Mouse (Mus musculus) frontal cortex, postnatal 36 days (tissue): ENCODE results near the gene B230217C12Rik.
A peak's percentile ranks its signal among the peaks of the same experiment; 100 is the strongest.
"Not testable (repeated sequence)": the region's sequence is repeated elsewhere in the genome, so short reads cannot be mapped to it uniquely, and the experiment has no call there.

Experiments
- DNase-seq, 2 experiments: peaks; one replicate each; pipeline ENCODE4 v3.0.0; 2022; ENCODE audit warnings: low spot score in 2 of 2

The B230217C12Rik gene

DNA sequence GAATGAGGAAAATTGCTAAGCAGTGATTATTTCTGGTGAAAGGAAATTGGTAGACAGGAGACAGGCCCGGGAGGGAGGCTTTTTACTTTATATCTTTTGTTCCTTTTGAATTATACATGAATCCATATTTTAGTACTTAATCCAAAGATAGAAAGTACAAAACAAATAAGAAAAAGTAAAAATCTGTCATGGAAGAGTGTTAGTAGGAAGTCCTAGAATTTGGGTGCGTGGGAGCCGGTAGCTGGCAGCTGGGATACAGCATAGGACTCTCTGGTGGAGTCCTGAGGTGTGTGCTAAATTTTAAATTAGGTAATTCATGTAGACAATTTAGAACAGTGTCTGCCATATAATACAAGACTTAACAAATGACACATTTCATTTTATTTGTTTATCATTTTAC, 27.0 kb downstream of the B230217C12Rik start:
- peak; percentile 26 to 72 for DNase-seq

GRCm38 (mm10) chr11:97872378-97872777, 31.8 kb downstream of the B230217C12Rik start:
- not testable (repeated sequence) for DNase-seq

DNA sequence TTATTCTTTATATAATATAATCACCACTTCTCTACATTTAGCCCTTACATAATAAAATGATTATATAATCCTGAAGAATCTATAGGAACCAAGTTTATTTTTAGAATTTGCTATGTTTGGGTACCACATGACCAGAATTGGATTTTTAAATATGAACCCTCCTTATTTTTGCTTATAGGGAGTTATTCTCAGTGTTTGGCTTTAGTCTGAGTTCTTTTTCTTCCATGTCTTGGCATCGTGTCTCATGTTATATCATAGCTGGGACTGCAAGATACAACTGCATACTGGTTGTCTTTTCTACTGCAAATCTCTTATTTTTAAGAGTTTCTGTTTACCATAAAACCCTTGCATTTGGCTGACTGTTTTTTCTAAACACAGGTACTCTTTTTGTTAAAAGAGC, 33.8 kb downstream of the B230217C12Rik start:
- DNase-seq, result peak in 1 of 2 experiments; percentile 28

DNA sequence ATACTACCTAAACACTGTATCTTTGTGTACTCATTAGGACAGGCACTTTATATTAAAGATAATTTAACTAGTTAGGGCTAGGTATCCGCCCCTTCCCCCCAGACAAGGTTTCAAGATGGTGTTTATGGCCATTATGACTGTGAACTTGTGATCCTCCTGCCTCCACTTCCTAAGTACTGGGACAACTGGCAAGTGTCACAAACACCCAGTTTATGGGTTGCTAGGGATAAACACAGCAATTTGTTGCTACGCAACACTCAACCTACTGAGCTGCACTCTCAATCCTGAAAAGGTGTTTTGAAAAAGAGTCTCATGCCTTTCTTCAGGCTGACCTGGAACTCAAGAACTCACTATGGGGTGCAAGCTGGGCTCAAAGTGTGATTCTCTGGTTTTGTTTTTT, 36.8 kb downstream of the B230217C12Rik start:
- DNase-seq, result no peak

GRCm38 (mm10) chr11:97880362-97880761, 39.8 kb downstream of the B230217C12Rik start:
- DNase-seq, result no peak

DNA sequence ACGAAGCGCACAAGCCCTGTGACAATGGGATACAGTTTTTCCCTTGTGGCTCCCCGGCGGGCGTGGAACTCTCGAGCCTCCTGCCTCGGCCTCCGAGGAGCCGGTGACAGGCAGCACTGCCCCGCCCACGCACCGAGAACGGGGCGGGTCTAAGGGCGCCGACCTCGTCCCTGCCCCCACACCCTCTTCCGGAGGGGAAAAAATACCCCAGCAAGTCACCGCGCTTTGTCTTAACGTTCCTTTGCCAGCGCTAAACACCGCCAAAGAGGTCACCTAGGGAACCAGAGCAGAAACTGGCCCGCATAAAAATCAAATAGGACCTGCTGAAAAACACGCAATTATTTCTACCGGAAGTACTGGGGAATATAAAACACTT, 43.0 kb downstream of the B230217C12Rik start:
- peak; percentile 59 to 60 for DNase-seq

- DNase-seq, result peak; percentile 93 to 97
Measured at GRCm38 (mm10) chr11:97883918-97884600, 43.5 kb downstream of the B230217C12Rik start, which contains the start of gene Fbxo47. TSS of gene Fbxo47 (minus strand) at chr11:97884154.

DNA sequence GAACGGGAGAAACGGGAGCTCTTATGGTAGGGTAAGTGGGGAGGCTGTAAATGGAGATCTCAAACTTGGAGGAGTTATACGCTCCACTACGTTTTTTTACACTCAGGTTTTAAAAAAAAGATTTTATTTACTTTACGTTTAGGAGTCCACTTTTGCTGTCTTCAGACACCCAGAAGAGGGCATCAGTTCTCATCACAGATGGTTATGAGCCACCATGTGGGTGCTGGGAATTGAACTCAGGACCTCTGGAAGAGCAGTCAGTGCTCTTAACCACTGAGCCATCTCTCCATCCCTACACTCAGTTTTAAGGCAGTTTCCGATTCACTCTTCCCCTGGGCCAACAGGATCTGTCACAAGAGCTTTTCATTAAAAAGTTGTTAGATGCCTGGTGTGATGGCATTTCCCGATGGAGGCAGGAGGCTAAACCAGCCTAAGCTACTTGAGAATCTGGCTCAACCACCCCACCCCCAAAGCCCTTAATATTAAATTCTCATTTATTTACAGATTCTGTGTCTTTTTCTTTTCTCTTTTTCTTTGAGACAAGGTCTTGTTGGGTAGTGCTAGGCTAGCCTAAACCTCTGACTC, 44.1 kb downstream of the B230217C12Rik start:
- no peak for DNase-seq

- DNase-seq, result no peak
Measured at GRCm38 (mm10) chr11:97885296-97885915, 44.8 kb downstream of the B230217C12Rik start.

DNA sequence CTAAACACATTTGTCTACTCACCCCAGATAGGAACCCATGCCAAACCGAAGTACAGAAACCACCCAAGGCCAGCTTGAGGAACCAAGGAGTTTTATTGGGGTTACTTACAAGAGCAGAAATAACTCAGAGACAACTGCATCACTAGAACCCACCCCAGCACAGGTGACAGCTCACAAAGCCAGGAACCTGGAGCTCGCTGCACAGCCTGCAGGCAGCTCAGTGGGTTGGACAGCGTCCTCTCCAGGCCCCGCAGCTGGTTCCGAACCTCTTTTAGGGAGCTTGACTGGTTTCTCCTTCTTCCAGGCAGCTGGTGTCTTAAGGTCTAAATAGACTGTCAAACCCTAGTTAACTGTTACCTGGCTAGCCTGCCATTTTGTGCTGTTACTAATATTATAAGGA, 51.2 kb downstream of the B230217C12Rik start:
- DNase-seq, result no peak
